Mouse (Mus musculus) MEL (cell line): ENCODE data around the gene Rab9. TPM values are rescaled to one million over a fixed set of nuclear protein-coding genes. Genes with fewer than 3 reads are reported as not detected.

Experiments
- DNase-seq: peaks from one replicate; pipeline ENCODE4 v3.0.0; 2011; ENCODE audit warnings: low read depth, low spot score
- H3K27ac ChIP-seq: 2 replicates; pipeline ENCODE4 v1.5.1; 2012; ENCODE audit warnings: low read depth, mild to moderate bottlenecking, control low read depth, low read length, moderate library complexity; ENCODE audit not compliant: control insufficient read depth
- H3K27me3 ChIP-seq, 2 experiments: fragments of 150-350 bp in 1 of 2; sonication (generic) in 1 of 2; 2 replicates each; pipeline ENCODE4 v1.6.1; 2012; ENCODE audit warnings: low read length in 2 of 2, mild to moderate bottlenecking in 2 of 2, improper control_type of control experiment in 1 of 2, moderate library complexity in 1 of 2; ENCODE audit not compliant: insufficient read depth in 2 of 2, control insufficient read depth in 1 of 2
- H3K36me3 ChIP-seq, 2 experiments: 2 replicates each; pipeline ENCODE4 v1.6.1; 2012 to 2014; ENCODE audit warnings: low read length in 2 of 2, improper control_type of control experiment in 1 of 2, inconsistent platforms in 1 of 2, mild to moderate bottlenecking in 1 of 2; ENCODE audit not compliant: insufficient read depth in 2 of 2, control insufficient read depth in 1 of 2
- H3K4me1 ChIP-seq, 2 experiments: fragments of 150-350 bp in 1 of 2; sonication (generic) in 1 of 2; 2 replicates each; pipeline ENCODE4 v1.6.1; 2012; ENCODE audit warnings: low read length in 2 of 2, improper control_type of control experiment in 1 of 2, mild to moderate bottlenecking in 1 of 2; ENCODE audit not compliant: insufficient read depth in 2 of 2, control insufficient read depth in 1 of 2
- H3K4me3 ChIP-seq, 2 experiments: fragments of 150-350 bp in 1 of 2; sonication (generic) in 1 of 2; 2 replicates each; pipeline ENCODE4 v1.5.1; 2012; ENCODE audit warnings: low read depth in 2 of 2, low read length in 2 of 2, mild to moderate bottlenecking in 2 of 2, moderate library complexity in 2 of 2, control low read depth in 1 of 2, improper control_type of control experiment in 1 of 2; ENCODE audit not compliant: control insufficient read depth in 1 of 2, insufficient read depth in 1 of 2
- H3K79me2 ChIP-seq: 2 replicates; pipeline ENCODE4 v1.6.1; 2012; ENCODE audit warnings: mild to moderate bottlenecking, low read length, moderate library complexity; ENCODE audit not compliant: control insufficient read depth, poor library complexity, insufficient read depth
- H3K9ac ChIP-seq: 2 replicates; pipeline ENCODE4 v1.6.1; 2012; ENCODE audit warnings: low read depth, mild to moderate bottlenecking, control low read depth, low read length, moderate library complexity; ENCODE audit not compliant: control insufficient read depth, poor library complexity, severe bottlenecking
- H3K9me3 ChIP-seq: fragments of 150-350 bp; sonication (generic); replicated peaks from 2 replicates; pipeline ENCODE4 v1.6.1; 2012; ENCODE audit warnings: mild to moderate bottlenecking, low read length, improper control_type of control experiment, moderate library complexity; ENCODE audit not compliant: insufficient read depth
- CTCF ChIP-seq, 3 experiments: IDR thresholded peaks in 2 of 3; conservative IDR thresholded peaks in 1 of 3; 2 replicates each; pipeline ENCODE4 v1.5.1; 2011 to 2012; ENCODE audit warnings: low read length in 3 of 3, low read depth in 2 of 3, mild to moderate bottlenecking in 2 of 3, improper control_type of control experiment in 1 of 3, inconsistent platforms in 1 of 3, mixed read lengths in 1 of 3, moderate library complexity in 1 of 3; ENCODE audit not compliant: control insufficient read depth in 1 of 3, insufficient read depth in 1 of 3, poor library complexity in 1 of 3, severe bottlenecking in 1 of 3
- ELF1 ChIP-seq: IDR thresholded peaks from 2 replicates; pipeline ENCODE4 v1.6.1; 2014; ENCODE audit warnings: low read depth, mild to moderate bottlenecking, inconsistent platforms, low read length, improper control_type of control experiment, moderate library complexity
- ETS1 ChIP-seq: IDR thresholded peaks from 2 replicates; pipeline ENCODE4 v1.6.1; 2012; ENCODE audit warnings: low read depth, mild to moderate bottlenecking, inconsistent platforms, low read length, improper control_type of control experiment, moderate library complexity
- JUND ChIP-seq: IDR thresholded peaks from 2 replicates; pipeline ENCODE4 v1.6.1; 2011; ENCODE audit warnings: low read depth, mild to moderate bottlenecking, improper control_type of control experiment, low read length
- KAT2A ChIP-seq: conservative IDR thresholded peaks from 2 replicates; pipeline ENCODE4 v1.6.1; 2012; ENCODE audit warnings: low read depth, low read length, improper control_type of control experiment, inconsistent platforms
- MAFK ChIP-seq: IDR thresholded peaks from 2 replicates; pipeline ENCODE4 v1.6.1; 2011; ENCODE audit warnings: low read depth, mild to moderate bottlenecking, low read length, improper control_type of control experiment, borderline replicate concordance
- MXI1 ChIP-seq: IDR thresholded peaks from 2 replicates; pipeline ENCODE4 v1.6.1; 2011; ENCODE audit warnings: mild to moderate bottlenecking, low read depth, low read length, improper control_type of control experiment
- NELFE ChIP-seq: IDR thresholded peaks from 2 replicates; pipeline ENCODE4 v1.6.1; 2011; ENCODE audit warnings: low read depth, low read length, improper control_type of control experiment
- POLR2A ChIP-seq, 2 experiments: IDR thresholded peaks; 2 replicates each; pipeline ENCODE4 v1.6.1; 2011 to 2012; ENCODE audit warnings: low read length in 2 of 2, mild to moderate bottlenecking in 2 of 2, control low read depth in 1 of 2, improper control_type of control experiment in 1 of 2, low read depth in 1 of 2, moderate library complexity in 1 of 2; ENCODE audit not compliant: control insufficient read depth in 1 of 2, insufficient read depth in 1 of 2, poor library complexity in 1 of 2
- POLR2AphosphoS2 ChIP-seq: IDR thresholded peaks from 2 replicates; pipeline ENCODE4 v1.6.1; 2011; ENCODE audit warnings: low read length, improper control_type of control experiment
- RCOR1 ChIP-seq: IDR thresholded peaks from 2 replicates; pipeline ENCODE4 v1.6.1; 2012; ENCODE audit warnings: low read depth, mild to moderate bottlenecking, inconsistent platforms, low read length, improper control_type of control experiment
- TAL1 ChIP-seq: IDR thresholded peaks from 2 replicates; pipeline ENCODE4 v1.6.1; 2012; ENCODE audit warnings: mild to moderate bottlenecking, inconsistent platforms, low read length, moderate library complexity, mixed read lengths
- TBP ChIP-seq: IDR thresholded peaks from 2 replicates; pipeline ENCODE4 v1.8.0; 2011; ENCODE audit warnings: low read depth, low read length, improper control_type of control experiment
- ZKSCAN1 ChIP-seq: IDR thresholded peaks from 2 replicates; pipeline ENCODE4 v1.6.1; 2012; ENCODE audit warnings: low read depth, mild to moderate bottlenecking, inconsistent platforms, low read length, improper control_type of control experiment, moderate library complexity
- ZMIZ1 ChIP-seq: IDR thresholded peaks from 2 replicates; pipeline ENCODE4 v1.6.1; 2012; ENCODE audit warnings: low read depth, mild to moderate bottlenecking, inconsistent platforms, low read length, improper control_type of control experiment, moderate library complexity
- polyA plus RNA-seq, 2 experiments: library from polyadenylated mRNA; stranded (reverse) in 1 of 2; unstranded in 1 of 2; fragments of >175 nt in 1 of 2; fragments of >200 nt in 1 of 2; gene quantifications; 2 replicates each; pipeline versions ENCODE4 v1.2.1 to v1.2.4; 2012; ENCODE audit warnings: low replicate concordance in 2 of 2, low read depth in 1 of 2; ENCODE audit not compliant: insufficient read length in 2 of 2, insufficient read depth in 1 of 2, missing spikeins in 1 of 2
- total RNA-seq: library from RNA; depleted of rRNA; stranded (reverse); fragments of 300-350 nt; gene quantifications from 2 replicates; pipeline ENCODE4 v1.2.3, GENCODE M21; 2012; rRNA removed

The Rab9 gene
- 32.3 and 38.2 TPM in 2 replicates for total RNA-seq
- polyA plus RNA-seq = 100 to 1,000 TPM in 1 of 2 experiments, 10 to 100 TPM in 1; 50.0 to 136 TPM

GRCm38 (mm10) chrX:166479365-166479983 is at the start of gene Rab9:
TSS of gene Rab9 (minus strand) at chrX:166479867.
- Histone ChIP-seq H3K4me3 (peak within 1 kb of the TSS; percentile 88 to 97), H3K36me3 (peaks cover 3 to 15% of the 10 kb centered on the region in 2 experiments; a peak in 3 of 4 replicates), H3K4me1 (peaks cover 3 to 6% of the 10 kb centered on the region in 2 experiments; a peak in 3 of 4 replicates), H3K9me3 (no peaks in the 10 kb centered on the region), H3K9ac (peak within 1 kb of the TSS; percentile 92), H3K79me2 (peaks cover 35% of the 10 kb centered on the region), H3K27ac (peak within 1 kb of the TSS; percentile 46), H3K27me3 (no peaks in the 10 kb centered on the region)
- TF ChIP-seq TBP (0 out of 2 replicates have a peak, but pooled peaks have one; percentile 25), ZMIZ1 (0 out of 2 replicates have a peak, but pooled peaks have one; percentile 52), RCOR1 (no peak), CTCF (IDR thresholded peaks at IDR 0.05 in 2 of 3, conservative IDR thresholded peaks at IDR 0.05 in 1 of 3; ENCODE audit: control insufficient read depth in 1 of 3, insufficient read depth in 1 of 3, low read depth in 2 of 3, low read length in 3 of 3, poor library complexity in 1 of 3, severe bottlenecking in 1 of 3) (no peak), POLR2A (IDR thresholded peaks at IDR 0.05; ENCODE audit: control insufficient read depth in 1 of 2, insufficient read depth in 1 of 2, low read depth in 1 of 2, low read length in 2 of 2, poor library complexity in 1 of 2) (peak; percentile 68 to 78), NELFE (peak; percentile 66)
- DNase-seq = peak; percentile 98

- no peaks in the 10 kb centered on the region for H3K9me3 ChIP-seq
- no peaks in the 10 kb centered on the region; a peak in 1 of 4 replicates for H3K27me3 ChIP-seq
- peak; percentile 0 for DNase-seq
- H3K79me2 ChIP-seq = no peaks in the 10 kb centered on the region
- no peak overlapping the region for H3K9ac ChIP-seq
- H3K4me3 ChIP-seq = no peak overlapping the region
- H3K4me1 ChIP-seq = peaks cover 0 to 4% of the 10 kb centered on the region in 2 experiments; a peak in 2 of 4 replicates
- H3K36me3 ChIP-seq = peaks cover 0 to 4% of the 10 kb centered on the region in 2 experiments; a peak in 1 of 4 replicates
- TF ChIP-seq KAT2A (no peak), MXI1 (no peak), POLR2AphosphoS2 (no peak), ETS1 (no peak), ZKSCAN1 (no peak), JUND (no peak), MAFK (no peak), ELF1 (no peak), RCOR1 (no peak), TAL1 (no peak), ZMIZ1 (no peak)
- H3K27ac ChIP-seq = no peak overlapping the region
Observed at GRCm38 (mm10) chrX:166528126-166528525, 48.5 kb upstream of the Rab9 start.
